Mouse (Mus musculus): ENCODE data around the gene AC109138.7.

DNA sequence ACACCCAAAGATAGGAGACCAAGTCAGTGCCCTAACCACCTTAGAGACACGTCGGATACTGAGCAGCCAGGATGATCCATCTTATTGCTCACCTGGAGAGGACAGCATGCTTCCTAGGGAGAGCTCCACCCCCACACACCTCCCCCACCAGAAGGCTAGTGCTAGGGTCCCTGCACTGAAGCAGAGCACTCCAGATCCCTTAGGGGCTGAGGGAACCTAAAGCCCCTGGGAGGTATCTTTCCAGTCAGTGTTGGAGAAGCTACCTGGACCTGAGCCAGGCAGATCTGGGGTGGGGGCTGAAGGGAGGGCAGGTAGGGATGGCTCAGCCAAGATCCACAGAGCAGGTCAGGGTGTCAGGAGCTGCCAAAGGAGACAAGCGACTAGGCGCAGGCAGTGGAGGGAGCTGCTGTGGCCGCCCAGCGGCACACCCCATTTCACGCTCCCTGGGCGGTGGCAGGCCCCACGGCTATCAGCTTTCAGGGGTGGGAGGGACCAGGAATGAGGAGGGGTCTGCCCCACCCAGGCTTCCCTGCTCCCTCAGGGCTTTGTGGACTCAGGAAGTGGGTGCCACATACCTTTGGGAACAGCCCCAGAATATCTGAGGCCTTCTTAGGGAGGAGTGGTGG, 15.4 kb downstream of the AC109138.7 start:
- no peak for TF ChIP-seq CTCF (IDR thresholded peaks at IDR 0.05; ENCODE audit: borderline replicate concordance, insufficient read depth, low read length)
- no peak for TF ChIP-seq POLR2A (IDR thresholded peaks at IDR 0.05; ENCODE audit: low read depth, low read length)
